Mouse (Mus musculus): ENCODE results near the gene 4930452B06Rik. TPM values are rescaled to one million over a fixed set of nuclear protein-coding genes. Genes with fewer than 3 reads are reported as not detected.

Gene 4930452B06Rik
- polyA plus RNA-seq, 1 experiment from 2014 or later: 12.7 TPM

- H3K9ac ChIP-seq (ENCODE audit: low read length): no peak overlapping the region
- 94% methylated on average over 10 of the region's 10 CpGs for WGBS
- H3K4me3 ChIP-seq (ENCODE audit: low read depth, low read length): no peak overlapping the region
- H3K4me2 ChIP-seq: no peak overlapping the region
- no peak overlapping the region for H3K27ac ChIP-seq (ENCODE audit: low read depth, low read length)
- no peaks in the 10 kb centered on the region for H3K36me3 ChIP-seq (ENCODE audit: control insufficient read depth, insufficient read depth, low read length)
- no peaks in the 10 kb centered on the region for H3K9me3 ChIP-seq (ENCODE audit: control insufficient read depth, low read length)
- H3K4me1 ChIP-seq (ENCODE audit: control insufficient read depth, insufficient read depth, low read length): no peaks in the 10 kb centered on the region
- no peaks in the 10 kb centered on the region for H3K27me3 ChIP-seq (ENCODE audit: control insufficient read depth, insufficient read depth, low read length)
- DNase-seq (ENCODE audit: low spot score, missing footprints) (no peak), ATAC-seq (ENCODE audit: low FRiP score) (no peak)
Observed at GRCm38 (mm10) chr14:8510288-8510959, 155.6 kb downstream of the 4930452B06Rik start.

- no peak overlapping the region for H3K4me3 ChIP-seq (ENCODE audit: low read depth, low read length)
- no peaks in the 10 kb centered on the region for H3K9me3 ChIP-seq (ENCODE audit: control insufficient read depth, low read length)
- no peak for DNase-seq (ENCODE audit: low spot score, missing footprints)
- H3K27me3 ChIP-seq (ENCODE audit: control insufficient read depth, insufficient read depth, low read length): no peaks in the 10 kb centered on the region
- H3K4me1 ChIP-seq (ENCODE audit: control insufficient read depth, insufficient read depth, low read length): no peaks in the 10 kb centered on the region
- no peak for ATAC-seq (ENCODE audit: low FRiP score)
- H3K4me2 ChIP-seq: no peak overlapping the region
- no peak overlapping the region for H3K27ac ChIP-seq (ENCODE audit: low read depth, low read length)
- H3K9ac ChIP-seq (ENCODE audit: low read length): no peak overlapping the region
- no peaks in the 10 kb centered on the region for H3K36me3 ChIP-seq (ENCODE audit: control insufficient read depth, insufficient read depth, low read length)
Observed at GRCm38 (mm10) chr14:8508669-8509068, 157.4 kb downstream of the 4930452B06Rik start.

GRCm38 (mm10) chr14:8504206-8504605 is 161.8 kb downstream of the 4930452B06Rik start:
- Histone ChIP-seq H3K9ac (ENCODE audit: low read length) (no peak overlapping the region), H3K4me2 (no peak overlapping the region), H3K27me3 (ENCODE audit: control insufficient read depth, insufficient read depth, low read length) (no peaks in the 10 kb centered on the region), H3K36me3 (ENCODE audit: control insufficient read depth, insufficient read depth, low read length) (no peaks in the 10 kb centered on the region), H3K4me1 (ENCODE audit: control insufficient read depth, insufficient read depth, low read length) (no peaks in the 10 kb centered on the region), H3K4me3 (ENCODE audit: low read depth, low read length) (no peak overlapping the region), H3K9me3 (ENCODE audit: control insufficient read depth, low read length) (no peaks in the 10 kb centered on the region), H3K27ac (ENCODE audit: low read depth, low read length) (no peak overlapping the region)
- no peak for ATAC-seq (ENCODE audit: low FRiP score)
- DNase-seq (ENCODE audit: low spot score, missing footprints): no peak
- WGBS: 87% methylated on average over 2 of the region's 2 CpGs

DNA sequence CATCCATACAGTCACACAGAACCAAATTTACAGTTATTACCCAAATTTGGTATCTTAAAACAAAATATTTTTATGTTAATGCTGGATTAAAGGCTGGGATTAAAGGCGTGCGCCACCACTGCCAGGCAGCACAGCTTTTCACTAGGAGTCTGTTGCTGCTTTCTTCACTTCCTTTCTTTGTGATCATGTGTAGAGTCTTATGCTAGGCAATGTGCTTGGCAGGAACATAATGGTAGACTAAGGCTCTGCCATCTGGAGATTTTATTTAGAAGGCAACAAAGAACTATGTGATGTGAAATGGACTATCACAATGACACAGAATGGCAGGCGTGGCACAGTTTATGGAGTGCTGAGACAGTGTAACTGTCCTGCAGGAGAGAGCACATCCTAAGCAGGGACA is 162.7 kb downstream of the 4930452B06Rik start:
- no peaks in the 10 kb centered on the region for H3K4me1 ChIP-seq (ENCODE audit: control insufficient read depth, insufficient read depth, low read length)
- no peak for ATAC-seq (ENCODE audit: low FRiP score)
- no peak for DNase-seq (ENCODE audit: low spot score, missing footprints)
- 90% methylated on average over 3 of the region's 3 CpGs for WGBS
- H3K27me3 ChIP-seq (ENCODE audit: control insufficient read depth, insufficient read depth, low read length): no peaks in the 10 kb centered on the region
- H3K9ac ChIP-seq (ENCODE audit: low read length): no peak overlapping the region
- no peak overlapping the region for H3K4me3 ChIP-seq (ENCODE audit: low read depth, low read length)
- no peaks in the 10 kb centered on the region for H3K9me3 ChIP-seq (ENCODE audit: control insufficient read depth, low read length)
- no peak overlapping the region for H3K27ac ChIP-seq (ENCODE audit: low read depth, low read length)
- H3K36me3 ChIP-seq (ENCODE audit: control insufficient read depth, insufficient read depth, low read length): no peaks in the 10 kb centered on the region
- H3K4me2 ChIP-seq: no peak overlapping the region

DNA sequence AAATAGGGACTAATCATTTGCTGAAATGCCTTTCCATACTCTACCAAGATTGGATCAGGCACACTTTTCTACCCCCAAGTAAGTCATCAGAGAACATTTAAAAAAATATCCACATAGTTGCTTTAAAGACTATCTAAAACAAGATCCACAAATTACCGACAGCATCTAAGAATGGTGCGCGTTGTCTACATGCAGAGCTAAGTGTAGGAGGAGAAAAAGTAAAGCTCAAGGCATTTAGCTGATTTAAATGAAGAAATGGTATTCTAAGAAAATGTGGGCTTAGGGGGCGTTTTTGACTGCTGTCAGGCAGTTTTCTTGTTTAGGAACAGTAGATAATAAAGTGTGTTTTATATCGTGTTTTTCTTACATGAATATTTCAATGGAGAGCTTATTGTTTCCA is 163.5 kb downstream of the 4930452B06Rik start:
- no peak for ATAC-seq (ENCODE audit: low FRiP score)
- no peak overlapping the region for H3K9ac ChIP-seq (ENCODE audit: low read length)
- no peaks in the 10 kb centered on the region for H3K27me3 ChIP-seq (ENCODE audit: control insufficient read depth, insufficient read depth, low read length)
- no peak for DNase-seq (ENCODE audit: low spot score, missing footprints)
- no peak overlapping the region for H3K27ac ChIP-seq (ENCODE audit: low read depth, low read length)
- no peak overlapping the region for H3K4me3 ChIP-seq (ENCODE audit: low read depth, low read length)
- no peaks in the 10 kb centered on the region for H3K36me3 ChIP-seq (ENCODE audit: control insufficient read depth, insufficient read depth, low read length)
- H3K9me3 ChIP-seq (ENCODE audit: control insufficient read depth, low read length): no peaks in the 10 kb centered on the region
- 90% methylated on average over 5 of the region's 5 CpGs for WGBS
- no peak overlapping the region for H3K4me2 ChIP-seq
- no peaks in the 10 kb centered on the region for H3K4me1 ChIP-seq (ENCODE audit: control insufficient read depth, insufficient read depth, low read length)

GRCm38 (mm10) chr14:8495691-8496090 is 170.3 kb downstream of the 4930452B06Rik start:
- Histone ChIP-seq H3K4me2 (no peak overlapping the region), H3K9me3 (ENCODE audit: control insufficient read depth, low read length) (no peaks in the 10 kb centered on the region), H3K4me1 (ENCODE audit: control insufficient read depth, insufficient read depth, low read length) (no peaks in the 10 kb centered on the region), H3K9ac (ENCODE audit: low read length) (no peak overlapping the region), H3K27ac (ENCODE audit: low read depth, low read length) (no peak overlapping the region), H3K27me3 (ENCODE audit: control insufficient read depth, insufficient read depth, low read length) (no peaks in the 10 kb centered on the region), H3K36me3 (ENCODE audit: control insufficient read depth, insufficient read depth, low read length) (no peaks in the 10 kb centered on the region), H3K4me3 (ENCODE audit: low read depth, low read length) (no peak overlapping the region)
- ATAC-seq (ENCODE audit: low FRiP score) (no peak), DNase-seq (ENCODE audit: low spot score, missing footprints) (no peak)
- WGBS: 90% methylated on average over 2 of the region's 2 CpGs

DNA sequence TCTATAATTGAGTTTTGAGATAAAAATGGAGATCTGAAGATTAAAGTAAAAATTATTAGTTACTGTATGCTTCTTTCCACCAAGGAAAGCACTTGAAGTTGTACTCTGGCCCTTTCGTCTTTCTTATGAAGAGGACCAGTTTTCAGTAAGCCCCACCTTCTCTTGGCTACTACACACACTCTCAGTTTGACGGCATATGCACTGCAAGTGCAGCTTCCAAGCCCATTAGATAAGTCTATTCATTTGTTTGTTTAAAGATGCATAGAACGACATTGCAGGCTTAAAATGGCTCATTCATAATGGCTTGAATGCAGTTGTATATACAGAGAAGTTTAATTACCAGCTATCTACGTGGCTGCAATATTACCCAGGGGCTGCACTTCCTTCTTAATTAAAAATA is 171.1 kb downstream of the 4930452B06Rik start:
- Histone ChIP-seq H3K27me3 (ENCODE audit: control insufficient read depth, insufficient read depth, low read length) (no peaks in the 10 kb centered on the region), H3K4me2 (no peak overlapping the region), H3K9me3 (ENCODE audit: control insufficient read depth, low read length) (no peaks in the 10 kb centered on the region), H3K4me1 (ENCODE audit: control insufficient read depth, insufficient read depth, low read length) (no peaks in the 10 kb centered on the region), H3K4me3 (ENCODE audit: low read depth, low read length) (no peak overlapping the region), H3K27ac (ENCODE audit: low read depth, low read length) (no peak overlapping the region), H3K36me3 (ENCODE audit: control insufficient read depth, insufficient read depth, low read length) (no peaks in the 10 kb centered on the region), H3K9ac (ENCODE audit: low read length) (no peak overlapping the region)
- WGBS: 86% methylated on average over 4 of the region's 4 CpGs
- DNase-seq (ENCODE audit: low spot score, missing footprints): no peak
- no peak for ATAC-seq (ENCODE audit: low FRiP score)

GRCm38 (mm10) chr14:8494260-8494659 is 171.8 kb downstream of the 4930452B06Rik start:
- ATAC-seq (ENCODE audit: low FRiP score) (no peak), DNase-seq (ENCODE audit: low spot score, missing footprints) (no peak)
- no peaks in the 10 kb centered on the region for H3K9me3 ChIP-seq (ENCODE audit: control insufficient read depth, low read length)
- H3K36me3 ChIP-seq (ENCODE audit: control insufficient read depth, insufficient read depth, low read length): no peaks in the 10 kb centered on the region
- H3K27me3 ChIP-seq (ENCODE audit: control insufficient read depth, insufficient read depth, low read length): no peaks in the 10 kb centered on the region
- 74% methylated on average over 1 of the region's 1 CpGs for WGBS
- no peaks in the 10 kb centered on the region for H3K4me1 ChIP-seq (ENCODE audit: control insufficient read depth, insufficient read depth, low read length)
- H3K27ac ChIP-seq (ENCODE audit: low read depth, low read length): no peak overlapping the region
- no peak overlapping the region for H3K4me2 ChIP-seq
- H3K4me3 ChIP-seq (ENCODE audit: low read depth, low read length): no peak overlapping the region
- no peak overlapping the region for H3K9ac ChIP-seq (ENCODE audit: low read length)

DNA sequence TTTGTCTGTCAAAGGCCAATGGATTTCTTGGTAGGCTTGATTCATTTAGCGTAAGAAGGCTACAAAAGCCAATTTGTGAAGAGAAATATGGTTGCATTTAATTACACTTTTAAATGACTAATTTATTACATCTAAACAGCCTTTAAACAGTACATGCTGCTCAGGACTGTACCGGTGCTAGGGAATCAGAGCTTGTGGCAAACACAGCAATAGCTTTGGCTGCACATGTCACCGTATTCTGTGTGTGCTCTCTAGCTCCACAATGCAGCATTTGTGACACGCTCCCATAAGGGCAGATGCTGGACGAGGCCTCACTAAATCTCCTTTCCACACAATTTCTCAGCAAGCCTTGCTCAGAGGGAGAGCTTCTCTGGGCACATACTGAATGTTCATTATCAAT is 187.9 kb downstream of the 4930452B06Rik start:
- WGBS: 80% methylated on average over 5 of the region's 5 CpGs

More for the DNA sequence above, 187.9 kb downstream of the 4930452B06Rik start:
- H3K4me2 ChIP-seq: no peak overlapping the region
- no peak overlapping the region for H3K4me3 ChIP-seq (ENCODE audit: low read depth, low read length)
- no peak overlapping the region for H3K27ac ChIP-seq (ENCODE audit: low read depth, low read length)
- ATAC-seq (ENCODE audit: low FRiP score) (no peak), DNase-seq (ENCODE audit: low spot score, missing footprints) (no peak)
- H3K27me3 ChIP-seq (ENCODE audit: control insufficient read depth, insufficient read depth, low read length): no peaks in the 10 kb centered on the region
- no peak overlapping the region for H3K9ac ChIP-seq (ENCODE audit: low read length)
- H3K4me1 ChIP-seq (ENCODE audit: control insufficient read depth, insufficient read depth, low read length): no peaks in the 10 kb centered on the region
- H3K36me3 ChIP-seq (ENCODE audit: control insufficient read depth, insufficient read depth, low read length): no peaks in the 10 kb centered on the region
- no peaks in the 10 kb centered on the region for H3K9me3 ChIP-seq (ENCODE audit: control insufficient read depth, low read length)
